Mouse (Mus musculus): Measurements from ENCODE around the gene Fam162a.
"Not testable (repeated sequence)": the region's sequence is repeated elsewhere in the genome, so short reads cannot be mapped to it uniquely, and the experiment has no call there.

- not testable (repeated sequence) for TF ChIP-seq EP300 (IDR thresholded peaks at IDR 0.05; ENCODE audit: insufficient read depth, low read depth, low read length); CTCF (IDR thresholded peaks at IDR 0.05; ENCODE audit: low read depth, low read length)
These were observed 40.1 kb upstream of the Fam162a start for GRCm38 (mm10) chr16:36111486-36111885.

Measured in ES-Bruce4 (cell line).